Mouse (Mus musculus): ENCODE results near the gene Tspan13. TPM values are rescaled to one million over a fixed set of nuclear protein-coding genes. Genes with fewer than 3 reads are reported as not detected.
A peak's percentile ranks its signal among the peaks of the same experiment; 100 is the strongest.

The Tspan13 gene
- polyA plus RNA-seq, 1 experiment from 2014 or later = 249 TPM

GRCm38 (mm10) chr12:36039541-36040084, 2.7 kb downstream of the Tspan13 start:
- Histone ChIP-seq H3K9ac (ENCODE audit: low read length) (0 out of 2 replicates have a peak overlapping the region, but pooled peaks have one; percentile 29), H3K4me1 (ENCODE audit: control insufficient read depth, insufficient read depth, low read length) (peaks cover 15% of the 10 kb centered on the region), H3K27me3 (replicated peaks; ENCODE audit: control insufficient read depth, insufficient read depth, low read length) (no peaks in the 10 kb centered on the region), H3K4me3 (ENCODE audit: low read depth, low read length) (peak overlapping the region; percentile 93), H3K9me3 (replicated peaks; ENCODE audit: control insufficient read depth, low read length) (peaks cover 14% of the 10 kb centered on the region; the same call in 1 of the 2 replicates), H3K27ac (ENCODE audit: low read depth, low read length) (no peak overlapping the region), H3K4me2 (ENCODE audit: low read length) (peak overlapping the region; percentile 68), H3K36me3 (ENCODE audit: control insufficient read depth, insufficient read depth, low read length) (no peaks in the 10 kb centered on the region)
- ATAC-seq (no peak), DNase-seq (ENCODE audit: low spot score) (peak; percentile 13)
- WGBS = 79% methylated on average over 9 of the region's 9 CpGs

GRCm38 (mm10) chr12:36036776-36037175, 5.5 kb downstream of the Tspan13 start:
- Histone ChIP-seq H3K9me3 (replicated peaks; ENCODE audit: control insufficient read depth, low read length) (peaks cover 17% of the 10 kb centered on the region), H3K27ac (ENCODE audit: low read depth, low read length) (no peak overlapping the region), H3K4me3 (ENCODE audit: low read depth, low read length) (no peak overlapping the region), H3K4me1 (ENCODE audit: control insufficient read depth, insufficient read depth, low read length) (peaks cover 15% of the 10 kb centered on the region), H3K27me3 (replicated peaks; ENCODE audit: control insufficient read depth, insufficient read depth, low read length) (no peaks in the 10 kb centered on the region), H3K4me2 (ENCODE audit: low read length) (no peak overlapping the region), H3K9ac (ENCODE audit: low read length) (no peak overlapping the region), H3K36me3 (ENCODE audit: control insufficient read depth, insufficient read depth, low read length) (no peaks in the 10 kb centered on the region)
- WGBS = 91% methylated on average over 10 of the region's 10 CpGs
- DNase-seq (ENCODE audit: low spot score) (no peak), ATAC-seq (no peak)

GRCm38 (mm10) chr12:36036121-36036520, 6.2 kb downstream of the Tspan13 start:
- no peak for ATAC-seq
- Histone ChIP-seq H3K27ac (ENCODE audit: low read depth, low read length) (no peak overlapping the region), H3K36me3 (ENCODE audit: control insufficient read depth, insufficient read depth, low read length) (no peaks in the 10 kb centered on the region), H3K4me2 (ENCODE audit: low read length) (no peak overlapping the region), H3K27me3 (replicated peaks; ENCODE audit: control insufficient read depth, insufficient read depth, low read length) (no peaks in the 10 kb centered on the region), H3K9me3 (replicated peaks; ENCODE audit: control insufficient read depth, low read length) (peaks cover 17% of the 10 kb centered on the region), H3K4me3 (ENCODE audit: low read depth, low read length) (no peak overlapping the region), H3K9ac (ENCODE audit: low read length) (no peak overlapping the region), H3K4me1 (ENCODE audit: control insufficient read depth, insufficient read depth, low read length) (peaks cover 14% of the 10 kb centered on the region)
- 95% methylated on average over 7 of the region's 7 CpGs for WGBS
- no peak for DNase-seq (ENCODE audit: low spot score)

GRCm38 (mm10) chr12:36035501-36035900, 6.8 kb downstream of the Tspan13 start:
- Histone ChIP-seq H3K4me3 (ENCODE audit: low read depth, low read length) (no peak overlapping the region), H3K4me2 (ENCODE audit: low read length) (no peak overlapping the region), H3K27ac (ENCODE audit: low read depth, low read length) (no peak overlapping the region), H3K9me3 (replicated peaks; ENCODE audit: control insufficient read depth, low read length) (peaks cover 17% of the 10 kb centered on the region), H3K4me1 (ENCODE audit: control insufficient read depth, insufficient read depth, low read length) (peaks cover 8% of the 10 kb centered on the region), H3K36me3 (ENCODE audit: control insufficient read depth, insufficient read depth, low read length) (no peaks in the 10 kb centered on the region), H3K27me3 (replicated peaks; ENCODE audit: control insufficient read depth, insufficient read depth, low read length) (no peaks in the 10 kb centered on the region), H3K9ac (ENCODE audit: low read length) (no peak overlapping the region)
- ATAC-seq = no peak
- 96% methylated on average over 6 of the region's 6 CpGs for WGBS
- DNase-seq (ENCODE audit: low spot score) = no peak

GRCm38 (mm10) chr12:36032419-36032818, 9.9 kb downstream of the Tspan13 start:
- Histone ChIP-seq H3K9me3 (replicated peaks; ENCODE audit: control insufficient read depth, low read length) (peaks cover 17% of the 10 kb centered on the region), H3K4me2 (ENCODE audit: low read length) (no peak overlapping the region), H3K4me1 (ENCODE audit: control insufficient read depth, insufficient read depth, low read length) (no peaks in the 10 kb centered on the region), H3K4me3 (ENCODE audit: low read depth, low read length) (no peak overlapping the region), H3K9ac (ENCODE audit: low read length) (no peak overlapping the region), H3K36me3 (ENCODE audit: control insufficient read depth, insufficient read depth, low read length) (no peaks in the 10 kb centered on the region), H3K27me3 (replicated peaks; ENCODE audit: control insufficient read depth, insufficient read depth, low read length) (no peaks in the 10 kb centered on the region), H3K27ac (ENCODE audit: low read depth, low read length) (no peak overlapping the region)
- DNase-seq (ENCODE audit: low spot score) = no peak
- WGBS = 78% methylated on average over 4 of the region's 4 CpGs
- ATAC-seq = no peak

GRCm38 (mm10) chr12:36030660-36031363, 11.5 kb downstream of the Tspan13 start:
- H3K9me3 ChIP-seq (replicated peaks; ENCODE audit: control insufficient read depth, low read length) = peaks cover 9% of the 10 kb centered on the region
- H3K27me3 ChIP-seq (replicated peaks; ENCODE audit: control insufficient read depth, insufficient read depth, low read length) = no peaks in the 10 kb centered on the region
- no peak overlapping the region for H3K4me3 ChIP-seq (ENCODE audit: low read depth, low read length)
- WGBS = 91% methylated on average over 12 of the region's 12 CpGs
- DNase-seq (ENCODE audit: low spot score) = no peak
- no peak overlapping the region for H3K4me2 ChIP-seq (ENCODE audit: low read length)
- no peak overlapping the region for H3K9ac ChIP-seq (ENCODE audit: low read length)
- no peaks in the 10 kb centered on the region for H3K36me3 ChIP-seq (ENCODE audit: control insufficient read depth, insufficient read depth, low read length)
- H3K4me1 ChIP-seq (ENCODE audit: control insufficient read depth, insufficient read depth, low read length) = no peaks in the 10 kb centered on the region
- no peak overlapping the region for H3K27ac ChIP-seq (ENCODE audit: low read depth, low read length)
- ATAC-seq = no peak

- no peaks in the 10 kb centered on the region for H3K36me3 ChIP-seq (ENCODE audit: control insufficient read depth, insufficient read depth, low read length)
- no peak overlapping the region for H3K27ac ChIP-seq (ENCODE audit: low read depth, low read length)
- H3K9ac ChIP-seq (ENCODE audit: low read length) = no peak overlapping the region
- no peaks in the 10 kb centered on the region for H3K4me1 ChIP-seq (ENCODE audit: control insufficient read depth, insufficient read depth, low read length)
- DNase-seq (ENCODE audit: low spot score) (no peak), ATAC-seq (no peak)
- no peak overlapping the region for H3K4me3 ChIP-seq (ENCODE audit: low read depth, low read length)
- WGBS = 84% methylated on average over 4 of the region's 6 CpGs
- H3K27me3 ChIP-seq (replicated peaks; ENCODE audit: control insufficient read depth, insufficient read depth, low read length) = no peaks in the 10 kb centered on the region
- H3K9me3 ChIP-seq (replicated peaks; ENCODE audit: control insufficient read depth, low read length) = peaks cover 3% of the 10 kb centered on the region
- H3K4me2 ChIP-seq (ENCODE audit: low read length) = no peak overlapping the region
Observed at GRCm38 (mm10) chr12:36029687-36030086, 12.6 kb downstream of the Tspan13 start.

- H3K27me3 ChIP-seq (replicated peaks; ENCODE audit: control insufficient read depth, insufficient read depth, low read length) = no peaks in the 10 kb centered on the region
- ATAC-seq (no peak), DNase-seq (ENCODE audit: low spot score) (no peak)
- no peaks in the 10 kb centered on the region for H3K4me1 ChIP-seq (ENCODE audit: control insufficient read depth, insufficient read depth, low read length)
- H3K9me3 ChIP-seq (replicated peaks; ENCODE audit: control insufficient read depth, low read length) = peaks cover 3% of the 10 kb centered on the region
- no peak overlapping the region for H3K4me2 ChIP-seq (ENCODE audit: low read length)
- H3K36me3 ChIP-seq (ENCODE audit: control insufficient read depth, insufficient read depth, low read length) = no peaks in the 10 kb centered on the region
- no peak overlapping the region for H3K9ac ChIP-seq (ENCODE audit: low read length)
- WGBS = 78% methylated on average over 5 of the region's 5 CpGs
- H3K27ac ChIP-seq (ENCODE audit: low read depth, low read length) = no peak overlapping the region
- no peak overlapping the region for H3K4me3 ChIP-seq (ENCODE audit: low read depth, low read length)
Observed at GRCm38 (mm10) chr12:36028968-36029645, 13.2 kb downstream of the Tspan13 start.

GRCm38 (mm10) chr12:36027171-36027570, 15.1 kb downstream of the Tspan13 start:
- no peak overlapping the region for H3K4me3 ChIP-seq (ENCODE audit: low read depth, low read length)
- H3K9ac ChIP-seq (ENCODE audit: low read length) = no peak overlapping the region
- no peak overlapping the region for H3K4me2 ChIP-seq (ENCODE audit: low read length)
- DNase-seq (ENCODE audit: low spot score) (no peak), ATAC-seq (no peak)
- no peaks in the 10 kb centered on the region for H3K36me3 ChIP-seq (ENCODE audit: control insufficient read depth, insufficient read depth, low read length)
- H3K4me1 ChIP-seq (ENCODE audit: control insufficient read depth, insufficient read depth, low read length) = no peaks in the 10 kb centered on the region
- H3K9me3 ChIP-seq (replicated peaks; ENCODE audit: control insufficient read depth, low read length) = no peaks in the 10 kb centered on the region
- H3K27me3 ChIP-seq (replicated peaks; ENCODE audit: control insufficient read depth, insufficient read depth, low read length) = no peaks in the 10 kb centered on the region
- 88% methylated on average over 2 of the region's 2 CpGs for WGBS
- H3K27ac ChIP-seq (ENCODE audit: low read depth, low read length) = no peak overlapping the region

All from forebrain, embryonic 14.5 days (tissue).